Mouse (Mus musculus) subcutaneous adipose tissue, adult 2 months (tissue): ENCODE data around the gene Mcm10. TPM values are rescaled to one million over a fixed set of nuclear protein-coding genes. Genes with fewer than 3 reads are reported as not detected.

Experiments
- polyA plus RNA-seq: library from polyadenylated mRNA; depleted of rRNA; stranded (reverse); fragments of >200 nt; gene quantifications from 2 replicates; pipeline ENCODE4 v1.2.3, GENCODE M21; 2012; ENCODE audit warnings: low replicate concordance; rRNA removed

Mcm10 gene
- 0.64 and 5.4 TPM in 2 replicates for polyA plus RNA-seq

GRCm38 (mm10) chr2:5012491-5013324 is at the start of gene Mcm10:
Gene Mcm10 (minus strand): TSS chr2:5012791.

DNA sequence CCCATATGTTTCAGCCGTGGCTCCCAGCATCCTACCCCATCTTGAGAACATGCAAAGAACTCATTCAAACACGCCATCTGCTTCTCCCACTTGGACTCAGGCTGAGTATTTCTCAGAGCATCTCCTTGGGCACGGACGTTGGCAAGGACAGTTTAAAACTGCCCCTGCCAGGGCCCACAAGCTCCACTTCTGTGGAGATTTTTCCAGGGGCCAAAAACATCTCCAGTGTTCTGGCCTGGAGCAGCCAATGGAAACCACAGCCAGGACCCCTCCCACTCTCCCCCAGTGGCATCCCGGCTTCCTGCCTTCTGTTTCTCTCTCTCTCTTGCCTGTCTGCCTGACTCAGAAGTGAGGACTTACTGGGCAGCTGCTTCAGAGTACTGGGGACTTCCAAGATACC is 36.8 kb downstream of the Mcm10 start, which contains the start of gene Ucma:
Gene Ucma, plus strand, starts transcription at position 316 of the 400 bp plus-strand sequence.

Other genes starting within 250 kb of the Mcm10 start
- gene Sephs1, start 131.2 kb downstream of the Mcm10 start, polyA plus RNA-seq, result 18.7 and 32.7 TPM in 2 replicates
- 70.9 and 201 TPM in 2 replicates for gene Phyh, start 93.8 kb downstream of the Mcm10 start, polyA plus RNA-seq
- not detected in 2 replicates for gene Ucma, start 36.7 kb downstream of the Mcm10 start, polyA plus RNA-seq
- 5.2 and 13.9 TPM in 2 replicates for gene Optn, start 51.3 kb upstream of the Mcm10 start, polyA plus RNA-seq
- gene Ccdc3, start 125.0 kb upstream of the Mcm10 start, polyA plus RNA-seq, result 22.2 and 30.2 TPM in 2 replicates